Comparison of ENCODE assay signal across 8 mouse cellular contexts in genomic region chr7:16309318-16310019, GRCm38 (mm10). TPM values are rescaled to one million over a fixed set of nuclear protein-coding genes. Genes with fewer than 3 reads are reported as not detected.
DNase-seq lines count a peak whose midpoint lies in the region; ATAC-seq lines count a peak whose summit lies in the region.

No protein-coding gene starts in this region.

- peak; percentile 98 for DNase-seq in Muller cell, postnatal 12 days (ENCODE audit: inconsistent ontology term)
- peak; percentile 89 for DNase-seq in cerebellum, adult 8-10 months
- peak; percentile 58 for DNase-seq in forelimb bud, embryonic 11.5 days (ENCODE audit: low read depth, low spot score)
- peak; percentile 83 to 92 for DNase-seq in layer of hippocampus, postnatal 10 days (ENCODE audit: low spot score in 2 of 2)
- peak; percentile 92 for DNase-seq in lung, postnatal 25 days (ENCODE audit: low spot score)
- DNase-seq in ovary, postnatal 36 days (ENCODE audit: low spot score), result peak; percentile 86
- peak; percentile 97 for DNase-seq in thymus, postnatal 4 days

- ATAC-seq in hematopoietic stem cell, adult 5-6 weeks (replicated peaks in 1 of 2; ENCODE audit: insufficient read depth in 1 of 2, low FRiP score in 2 of 2, low TSS enrichment in 1 of 2, low read depth in 1 of 2, poor library complexity in 2 of 2, severe bottlenecking in 2 of 2), result peak; percentile 2 to 11; a peak in 2 of 4 replicates

RNA-seq across cellular contexts. Expression of gene Bbc3, which starts 1.3 kb away (rescaled TPM):
- 1.8 and 4.1 TPM in 2 replicates for total RNA-seq in hematopoietic stem cell, adult 5-6 weeks (2017)
- 10 to 100 TPM; 28.0 to 30.0 TPM for total RNA-seq in layer of hippocampus, postnatal 10 days (2021)

RNA-seq across cellular contexts. Expression of gene Ccdc9, which starts 22.9 kb away (rescaled TPM):
- total RNA-seq in hematopoietic stem cell, adult 5-6 weeks (2017), result 80.8 and 153 TPM in 2 replicates
- 10 to 100 TPM; 81.4 to 98.8 TPM for total RNA-seq in layer of hippocampus, postnatal 10 days (2021)

RNA-seq across cellular contexts. Expression of gene Inafm1, which starts 36.1 kb away (rescaled TPM):
- total RNA-seq in hematopoietic stem cell, adult 5-6 weeks (2017), result 14.0 and 14.3 TPM in 2 replicates
- total RNA-seq in layer of hippocampus, postnatal 10 days (2021), result 10 to 100 TPM; 35.4 to 35.8 TPM

RNA-seq across cellular contexts. Expression of gene C5ar1, which starts 50.1 kb away (rescaled TPM):
- 4.1 and 5.1 TPM in 2 replicates for total RNA-seq in hematopoietic stem cell, adult 5-6 weeks (2017)
- 1 to 10 TPM; 1.1 to 1.3 TPM for total RNA-seq in layer of hippocampus, postnatal 10 days (2021)

Comparison
In these comparisons a context has a peak if more than half of its experiments do, and no peak if none do; other contexts are left out.
1. Peak in every context shown above with its lines: DNase-seq and ATAC-seq.